Mouse (Mus musculus) stomach, embryonic 14.5 days (tissue): Measurements from ENCODE around the gene Snx29. TPM values are rescaled to one million over a fixed set of nuclear protein-coding genes. Genes with fewer than 3 reads are reported as not detected.
"Not testable (repeated sequence)": the region's sequence is repeated elsewhere in the genome, so short reads cannot be mapped to it uniquely, and the experiment has no call there.

Experiments
- ATAC-seq: fragments of 200-750 bp; cut with Nextera tagmentation; 2 replicates; pipeline ENCODE4 v1.8.0; 2017; ENCODE audit warnings: low read depth, moderate TSS enrichment; ENCODE audit not compliant: insufficient number of reproducible peaks, insufficient read depth, low FRiP score
- H3K27ac ChIP-seq: fragments of 300-500 bp; sonication (generic); 2 replicates; pipeline ENCODE4 v1.5.1; 2014; ENCODE audit warnings: mild to moderate bottlenecking, low read length, moderate library complexity, mixed read lengths
- H3K27me3 ChIP-seq: fragments of 300-500 bp; sonication (generic); 2 replicates; pipeline ENCODE4 v1.6.1; 2014; ENCODE audit warnings: low read length, control low read depth, mixed read lengths; ENCODE audit not compliant: control insufficient read depth, insufficient read depth
- H3K36me3 ChIP-seq: fragments of 300-500 bp; sonication (generic); 2 replicates; pipeline ENCODE4 v1.6.1; 2014; ENCODE audit warnings: mild to moderate bottlenecking, control low read depth, low read length, moderate library complexity, mixed read lengths; ENCODE audit not compliant: control insufficient read depth, insufficient read depth
- H3K4me1 ChIP-seq: fragments of 300-500 bp; sonication (generic); 2 replicates; pipeline ENCODE4 v1.6.1; 2014; ENCODE audit warnings: low read length, control low read depth, mixed read lengths; ENCODE audit not compliant: control insufficient read depth, insufficient read depth
- H3K4me2 ChIP-seq: fragments of 300-500 bp; sonication (generic); replicated peaks from 2 replicates; pipeline ENCODE4 v1.6.1; 2014; ENCODE audit warnings: low read depth, low read length, control low read depth
- H3K4me3 ChIP-seq: fragments of 300-500 bp; sonication (generic); 2 replicates; pipeline ENCODE4 v1.5.1; 2014; ENCODE audit warnings: low read depth, low read length, control low read depth
- H3K9ac ChIP-seq: fragments of 300-500 bp; sonication (generic); replicated peaks from 2 replicates; pipeline ENCODE4 v1.6.1; 2014; ENCODE audit warnings: low read depth, mild to moderate bottlenecking, control low read depth, low read length, moderate library complexity, mixed read lengths
- H3K9me3 ChIP-seq: fragments of 300-500 bp; sonication (generic); 2 replicates; pipeline ENCODE4 v1.6.1; 2016; ENCODE audit warnings: low read depth, low read length, control low read depth; ENCODE audit not compliant: control insufficient read depth
- WGBS: fragments of 180-500 bp; shearing (Covaris S2); extraction: QIAGEN DNeasy Blood & Tissue Kit; methylation state at CpG from one replicate; pipeline ENCODE4 v1.1.7; 2014; 5-methylcytosine and 5-hydroxymethylcytosine counted together
- polyA plus RNA-seq: library from polyadenylated mRNA; unstranded; fragments of >200 nt; fragmentation: Nextera tagmentation; extraction: Ambion mirVana; gene quantifications from 2 replicates; pipeline ENCODE4 v1.2.1, GENCODE M21; 2014

The Snx29 gene
- polyA plus RNA-seq, 1 experiment from 2014 or later = 13.6 TPM

GRCm38 (mm10) chr16:11501611-11502010 lies 178.9 kb downstream of the Snx29 start:
- Histone ChIP-seq H3K9me3 (no peaks in the 10 kb centered on the region), H3K4me3 (no peak overlapping the region), H3K27ac (no peak overlapping the region), H3K9ac (no peak overlapping the region), H3K27me3 (no peaks in the 10 kb centered on the region), H3K36me3 (no peaks in the 10 kb centered on the region), H3K4me2 (no peak overlapping the region), H3K4me1 (peaks cover 4% of the 10 kb centered on the region; the same call in 1 of the 2 replicates)
- ATAC-seq = no peak
- 68% methylated on average over 2 of the region's 2 CpGs for WGBS

- ATAC-seq = no peak
These were observed 182.2 kb downstream of the Snx29 start for GRCm38 (mm10) chr16:11504666-11505491.

DNA sequence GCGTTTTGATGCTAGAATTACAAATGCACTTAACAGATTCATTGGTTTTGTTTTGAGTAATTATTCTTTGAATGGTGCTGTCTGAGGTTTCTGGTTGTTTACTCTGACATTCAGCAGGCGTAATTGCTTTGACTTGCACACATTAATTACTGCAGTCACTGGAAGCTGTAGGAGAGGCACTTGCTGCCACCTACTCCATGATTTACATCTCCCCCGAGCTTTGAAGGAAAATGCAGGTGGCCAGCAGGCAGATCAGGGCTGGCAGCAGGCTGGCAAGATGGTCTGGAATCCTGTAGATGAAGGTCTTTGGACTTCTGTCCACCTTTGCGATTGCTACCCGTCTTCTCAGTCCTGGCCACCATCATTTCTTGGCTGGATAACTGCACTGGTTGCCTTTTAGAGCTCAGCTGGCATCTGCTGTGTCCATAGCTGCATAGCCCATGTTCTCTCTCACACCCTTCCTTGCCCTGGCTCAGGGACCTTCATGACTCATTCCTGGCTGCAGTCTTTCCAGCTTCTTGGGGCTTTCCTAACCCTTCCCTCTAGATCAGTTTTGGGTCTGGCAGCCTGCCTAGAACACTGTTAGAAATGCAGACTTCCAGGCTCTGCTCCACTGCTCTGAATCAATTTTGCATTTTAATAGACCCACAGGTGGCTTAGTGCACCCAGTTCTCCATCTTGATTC lies 182.9 kb downstream of the Snx29 start:
- Histone ChIP-seq H3K4me2 (no peak overlapping the region), H3K27me3 (no peaks in the 10 kb centered on the region), H3K9ac (no peak overlapping the region), H3K4me3 (no peak overlapping the region), H3K36me3 (no peaks in the 10 kb centered on the region), H3K4me1 (peaks cover 9% of the 10 kb centered on the region; the same call in 1 of the 2 replicates), H3K9me3 (no peaks in the 10 kb centered on the region), H3K27ac (no peak overlapping the region)
- 58% methylated on average over 5 of the region's 5 CpGs for WGBS
- ATAC-seq = no peak

More at GRCm38 (mm10) chr16:11504666-11505491, 182.2 kb downstream of the Snx29 start:
- no peak overlapping the region for H3K4me3 ChIP-seq
- 84% methylated on average over 2 of the region's 2 CpGs for WGBS
- H3K4me1 ChIP-seq = peaks cover 9% of the 10 kb centered on the region; the same call in 1 of the 2 replicates
- H3K4me2 ChIP-seq = no peak overlapping the region
- H3K9me3 ChIP-seq = no peaks in the 10 kb centered on the region
- no peak overlapping the region for H3K27ac ChIP-seq
- H3K27me3 ChIP-seq = no peaks in the 10 kb centered on the region
- no peak overlapping the region for H3K9ac ChIP-seq
- no peaks in the 10 kb centered on the region for H3K36me3 ChIP-seq

DNA sequence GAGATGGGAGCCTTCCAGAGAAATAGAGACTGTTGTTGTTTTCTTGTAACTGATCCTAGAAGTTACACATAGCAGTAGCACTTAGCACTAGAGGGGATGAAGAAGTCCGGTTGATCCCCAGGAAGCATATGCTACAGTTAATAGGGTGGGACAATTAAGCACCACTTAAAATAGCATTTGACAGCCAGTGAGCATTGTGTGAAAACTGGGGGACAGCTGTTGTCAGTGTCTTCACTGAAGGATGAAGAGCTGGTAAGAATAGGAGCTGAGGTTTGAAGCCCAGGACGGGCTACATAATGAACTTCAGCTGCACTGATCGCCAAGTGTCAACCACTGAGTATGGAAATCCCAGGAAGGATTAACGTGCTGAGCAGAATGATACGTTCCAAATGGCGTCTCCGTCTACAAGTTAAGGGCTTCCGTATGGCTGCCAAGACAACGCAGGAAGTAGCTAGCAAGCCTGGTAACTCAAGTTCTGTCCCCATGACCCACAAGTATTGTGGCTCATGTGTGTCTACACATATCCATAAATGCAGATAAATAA lies 184.6 kb downstream of the Snx29 start:
- WGBS = 56% methylated on average over 9 of the region's 9 CpGs
- ATAC-seq = 0 out of 2 replicates have a peak, but pooled peaks have one; percentile 18
- Histone ChIP-seq H3K4me2 (no peak overlapping the region), H3K9ac (no peak overlapping the region), H3K4me1 (peaks cover 9% of the 10 kb centered on the region; the same call in 1 of the 2 replicates), H3K4me3 (no peak overlapping the region), H3K36me3 (no peaks in the 10 kb centered on the region), H3K9me3 (no peaks in the 10 kb centered on the region), H3K27me3 (no peaks in the 10 kb centered on the region), H3K27ac (no peak overlapping the region)

- H3K4me1 ChIP-seq = peaks cover 9% of the 10 kb centered on the region; the same call in 1 of the 2 replicates
- no peaks in the 10 kb centered on the region for H3K9me3 ChIP-seq
- no peak overlapping the region for H3K9ac ChIP-seq
- H3K27ac ChIP-seq = no peak overlapping the region
- ATAC-seq = no peak
- no peaks in the 10 kb centered on the region for H3K36me3 ChIP-seq
- no peaks in the 10 kb centered on the region for H3K27me3 ChIP-seq
- 94% methylated on average over 7 of the region's 7 CpGs for WGBS
- H3K4me2 ChIP-seq = no peak overlapping the region
- H3K4me3 ChIP-seq = no peak overlapping the region
These were observed 185.6 kb downstream of the Snx29 start for GRCm38 (mm10) chr16:11508341-11508740.

DNA sequence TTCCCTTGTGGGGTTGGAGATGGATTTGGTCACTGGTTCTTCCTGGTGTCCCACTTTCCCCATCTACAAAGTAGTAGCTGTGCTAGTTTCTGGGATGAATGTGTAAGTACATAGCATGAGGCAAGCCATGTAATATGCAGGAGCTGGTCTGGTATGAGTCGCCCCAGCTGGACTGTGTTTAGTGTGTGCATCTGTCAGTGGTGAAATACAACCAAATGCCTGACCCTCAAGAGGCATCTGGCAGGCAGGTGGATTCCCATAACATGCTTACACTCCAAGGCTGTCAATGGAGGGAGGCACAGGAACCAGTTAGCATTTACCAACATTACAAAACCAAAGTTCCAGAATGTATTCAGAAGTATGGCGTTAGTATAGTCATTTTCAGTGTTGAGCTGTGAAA lies 187.7 kb downstream of the Snx29 start:
- no peak overlapping the region for H3K4me2 ChIP-seq
- no peak overlapping the region for H3K4me3 ChIP-seq
- no peak for ATAC-seq
- no peak overlapping the region for H3K9ac ChIP-seq
- no peak overlapping the region for H3K27ac ChIP-seq
- no peaks in the 10 kb centered on the region for H3K27me3 ChIP-seq
- WGBS = 92% methylated on average over 2 of the region's 2 CpGs
- H3K9me3 ChIP-seq = no peaks in the 10 kb centered on the region
- H3K36me3 ChIP-seq = no peaks in the 10 kb centered on the region
- peaks cover 9% of the 10 kb centered on the region; the same call in 1 of the 2 replicates for H3K4me1 ChIP-seq

DNA sequence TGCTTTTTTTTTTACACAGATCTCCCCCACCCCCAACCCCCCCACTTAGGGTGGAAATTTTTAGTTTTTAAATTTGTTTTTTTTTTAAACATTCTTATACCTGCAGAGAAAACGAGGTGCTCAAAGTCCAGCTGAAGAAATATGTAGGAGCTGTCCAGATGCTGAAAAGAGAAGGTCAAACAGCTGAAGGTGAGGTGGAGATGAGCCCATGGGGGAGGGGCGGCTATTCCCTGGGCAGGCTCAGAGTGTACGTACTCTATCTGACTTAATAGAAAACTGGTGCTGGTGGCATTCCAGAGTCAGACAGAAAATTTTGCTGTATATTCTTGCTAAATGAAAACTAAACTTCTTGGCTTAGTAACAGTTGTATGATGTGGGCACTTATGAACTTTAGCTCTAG lies 188.1 kb downstream of the Snx29 start:
- H3K9ac ChIP-seq = no peak overlapping the region
- H3K27ac ChIP-seq = no peak overlapping the region
- H3K4me1 ChIP-seq = peaks cover 8% of the 10 kb centered on the region; the same call in 1 of the 2 replicates
- 57% methylated on average over 3 of the region's 3 CpGs for WGBS
- no peak overlapping the region for H3K4me2 ChIP-seq
- H3K9me3 ChIP-seq = no peaks in the 10 kb centered on the region
- no peak for ATAC-seq
- no peaks in the 10 kb centered on the region for H3K27me3 ChIP-seq
- H3K4me3 ChIP-seq = no peak overlapping the region
- no peaks in the 10 kb centered on the region for H3K36me3 ChIP-seq

DNA sequence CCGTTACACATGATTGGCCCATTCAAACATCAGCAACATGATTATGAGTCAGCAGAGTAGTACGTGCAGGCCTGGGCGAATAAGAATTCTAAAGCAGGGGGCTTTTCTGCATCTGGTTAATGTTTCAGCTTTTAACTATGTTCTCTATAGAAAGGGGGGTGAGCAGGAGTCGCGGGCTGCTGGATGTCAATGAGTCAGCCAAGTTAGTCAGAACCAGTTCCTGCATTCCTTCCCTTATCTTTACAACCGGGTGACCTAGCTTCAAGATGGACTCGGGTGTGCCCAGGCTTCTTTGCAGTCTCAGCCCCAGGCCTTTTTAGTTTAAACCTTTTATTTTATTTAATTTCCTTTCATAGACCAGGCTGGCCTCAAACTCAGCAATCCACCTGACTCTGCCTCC lies 189.0 kb downstream of the Snx29 start:
- not testable (repeated sequence) for ATAC-seq, H3K4me2 ChIP-seq, H3K9me3 ChIP-seq, H3K4me1 ChIP-seq, H3K27me3 ChIP-seq, H3K4me3 ChIP-seq, H3K9ac ChIP-seq, H3K36me3 ChIP-seq, H3K27ac ChIP-seq
- whole genome bisulfite sequencing = 75% methylated on average over 7 of the region's 7 CpGs
